Mouse (Mus musculus): ENCODE measurements at regions not wholly inside any gene's neighbourhood (a gene's known extent, or its start where the extent isn't known, plus 50 kb on each side); places are given as distances from the start of the nearest gene placed in this dataset.

- DNase-seq (ENCODE audit: low spot score in 2 of 2), result no peak
These were observed 855.2 kb upstream of the Car8 start for GRCm38 (mm10) chr4:9094076-9094475.

- DNase-seq (ENCODE audit: low spot score in 2 of 2), result no peak
These were observed 844.7 kb upstream of the Car8 start for GRCm38 (mm10) chr4:9083526-9083925.

DNA sequence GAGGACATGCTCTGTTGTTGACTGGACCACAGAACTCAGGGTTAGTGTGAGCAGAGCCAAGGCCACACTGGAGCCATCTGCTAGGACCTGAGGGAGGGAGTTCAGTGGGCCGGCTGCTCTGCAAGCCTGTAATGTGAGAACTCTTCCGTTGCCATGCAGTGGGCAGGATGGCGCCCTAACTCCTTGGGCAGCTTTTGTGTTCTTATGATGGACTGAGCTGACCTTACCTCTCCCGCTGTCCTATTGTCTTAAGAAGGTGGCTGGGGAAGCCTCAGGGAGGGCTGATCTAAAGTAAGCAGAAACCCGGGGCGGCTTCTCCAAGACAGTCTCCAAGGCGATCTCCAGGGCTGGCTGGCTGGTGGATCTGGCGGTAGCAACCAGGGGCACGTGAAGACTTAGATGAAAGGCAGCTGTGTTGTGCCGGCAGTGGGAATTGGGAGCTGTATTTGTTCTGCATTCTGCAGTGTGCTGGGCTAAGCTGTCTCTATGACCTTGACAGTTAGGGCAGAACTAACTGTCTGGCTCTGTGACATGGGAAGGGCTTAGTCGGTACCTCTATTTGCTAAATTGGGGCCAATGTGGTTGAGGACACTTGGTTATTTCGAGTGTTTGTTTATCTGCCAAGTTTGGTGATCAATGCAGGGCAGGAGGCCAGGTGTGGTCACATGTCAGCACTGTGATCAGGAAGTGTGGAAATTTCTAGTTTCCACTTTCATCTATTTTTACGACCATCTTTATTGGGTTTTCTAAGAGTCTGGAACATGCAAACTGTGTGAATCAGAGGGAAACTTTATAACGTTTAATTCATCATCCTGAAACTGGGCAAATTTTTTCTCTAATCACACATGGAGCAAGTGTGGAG lies 843.1 kb upstream of the Car8 start:
- no peak for DNase-seq (ENCODE audit: low spot score in 2 of 2)

- no peak for DNase-seq (ENCODE audit: low spot score in 2 of 2)
These were observed 842.1 kb upstream of the Car8 start for GRCm38 (mm10) chr4:9080821-9081493.

DNA sequence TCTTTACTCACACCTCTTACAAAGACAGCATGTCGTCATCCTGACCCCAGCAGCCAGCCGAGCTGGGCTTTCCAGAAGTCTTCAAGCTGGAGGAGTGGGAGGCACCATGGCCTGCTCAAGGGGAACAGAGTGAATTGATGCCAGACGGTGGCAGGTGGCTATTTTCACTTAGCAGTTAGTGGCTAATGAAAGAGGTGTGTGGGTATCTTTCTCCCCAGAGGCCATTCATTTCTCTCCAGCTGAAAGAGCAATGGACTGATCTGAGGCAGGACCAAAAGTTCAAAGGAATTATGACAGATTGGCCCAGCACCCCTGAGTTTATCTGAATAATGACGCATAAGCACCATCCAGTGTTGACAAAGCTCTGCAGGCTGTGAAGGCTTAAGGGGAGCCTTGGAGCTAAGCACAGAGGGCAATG lies 841.0 kb upstream of the Car8 start:
- no peak for DNase-seq (ENCODE audit: low spot score in 2 of 2)

DNA sequence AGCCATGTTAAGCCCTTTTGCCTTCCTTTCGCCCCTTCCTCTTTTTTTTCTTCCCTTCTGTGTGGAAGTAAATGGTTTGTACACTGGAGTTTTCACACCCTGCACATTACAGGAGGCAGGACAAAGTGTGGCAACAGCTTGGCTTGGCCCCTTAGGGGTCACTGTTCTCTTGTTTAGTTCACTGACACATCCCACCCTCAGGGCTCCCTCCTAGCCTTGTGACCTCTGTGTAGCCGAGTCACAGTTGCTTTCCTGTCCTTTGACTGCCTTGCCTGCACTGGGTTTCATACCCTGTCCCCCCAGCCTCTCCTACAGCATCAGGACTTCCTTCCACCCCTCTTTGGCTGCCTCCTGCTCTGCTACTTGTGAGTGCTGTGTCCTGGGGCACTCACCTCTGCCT lies 835.6 kb upstream of the Car8 start:
- DNase-seq (ENCODE audit: low spot score in 2 of 2), result no peak

DNA sequence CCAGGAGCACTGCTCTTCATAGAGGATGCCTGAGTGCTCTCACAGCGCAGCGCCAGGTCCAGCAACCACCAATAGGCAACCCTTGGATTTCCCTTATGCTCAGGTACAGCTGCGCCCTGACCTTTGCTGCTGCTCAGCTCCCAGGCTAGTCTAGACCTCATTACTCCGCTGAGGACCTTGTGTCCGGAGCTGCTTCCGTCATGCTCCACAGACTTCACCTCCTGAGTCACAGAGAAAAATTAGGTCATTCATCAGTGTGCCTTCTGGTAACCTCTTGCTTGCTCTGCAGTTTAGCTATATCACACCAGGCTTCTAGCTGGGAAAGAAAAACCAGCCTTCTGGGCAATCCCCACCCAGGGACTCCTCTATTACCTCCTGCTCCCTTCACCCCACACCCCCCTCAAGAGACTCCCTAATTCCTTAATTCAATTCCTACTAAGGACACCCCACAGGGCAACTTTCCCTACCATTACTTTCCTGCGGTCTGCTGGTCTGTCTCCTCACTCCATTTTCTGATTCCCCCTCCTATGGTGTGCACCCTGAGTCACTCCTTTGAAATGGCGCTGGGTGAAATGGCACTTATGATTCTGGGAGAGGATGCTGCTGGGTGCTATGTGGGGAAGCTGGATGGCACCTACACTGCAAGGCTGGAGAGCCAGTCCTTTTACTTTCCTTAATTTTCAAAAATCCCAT lies 835.0 kb upstream of the Car8 start:
- no peak for DNase-seq (ENCODE audit: low spot score in 2 of 2)

DNA sequence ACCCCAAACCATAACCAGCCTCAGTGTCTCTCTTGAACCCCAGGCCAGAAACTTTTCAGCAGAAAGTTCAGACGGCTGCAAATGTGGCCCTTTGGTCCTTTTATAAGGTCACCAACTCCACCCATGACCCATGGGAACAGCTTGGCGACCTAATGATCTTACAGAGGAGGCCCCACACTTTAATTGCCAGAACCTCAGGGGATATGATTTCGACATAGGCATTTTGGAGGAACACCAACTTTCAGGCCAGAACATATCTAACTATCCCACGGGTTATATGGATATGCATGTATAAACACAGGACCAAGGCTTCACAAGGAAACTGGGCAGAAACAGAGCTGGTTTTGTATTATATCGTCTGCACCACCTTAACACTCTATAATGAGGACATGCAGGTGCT lies 833.5 kb upstream of the Car8 start:
- DNase-seq (ENCODE audit: low spot score in 2 of 2), result no peak

- no peak for DNase-seq (ENCODE audit: low spot score in 2 of 2)
These were observed 829.0 kb upstream of the Car8 start for GRCm38 (mm10) chr4:9067874-9068273.

DNA sequence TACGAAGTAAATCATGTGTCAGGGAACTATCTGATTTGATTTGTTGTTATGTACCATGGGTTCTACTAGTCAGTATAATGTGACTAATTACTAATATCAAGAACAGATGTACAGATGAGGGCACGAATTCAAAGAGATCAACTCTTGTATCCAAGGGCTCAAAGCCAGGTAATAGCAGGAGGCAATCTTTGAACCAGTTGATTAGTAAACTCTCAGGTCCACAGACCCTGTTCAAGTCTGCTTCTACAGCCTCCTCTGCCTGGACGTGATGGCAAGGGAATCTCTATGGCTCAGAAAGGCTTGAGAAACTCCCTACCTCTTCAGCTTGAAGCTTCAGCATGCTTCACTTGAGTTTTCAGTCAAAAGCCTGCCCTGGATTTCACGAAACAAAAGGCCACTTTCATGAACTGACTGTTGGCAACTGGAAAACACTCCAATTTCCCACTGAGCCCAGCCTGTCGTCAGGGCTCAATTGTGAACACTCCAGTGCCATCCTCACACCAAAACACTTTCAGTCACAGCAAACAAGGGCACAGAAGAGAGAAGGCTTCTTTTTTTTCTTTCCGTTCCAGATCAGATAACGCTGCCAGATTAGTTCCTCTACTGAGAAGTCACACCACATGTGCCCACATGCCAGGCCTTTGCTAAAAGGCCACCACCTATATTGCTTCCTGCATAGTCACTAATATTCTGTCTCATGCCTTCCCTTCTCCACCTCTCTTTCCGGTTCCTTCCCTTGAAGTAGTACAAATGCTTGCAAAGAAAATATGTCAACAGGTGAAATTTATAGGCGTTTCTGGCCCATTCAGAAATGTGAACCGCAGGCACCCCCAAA lies 827.4 kb upstream of the Car8 start:
- DNase-seq (ENCODE audit: low spot score in 2 of 2), result no peak

DNA sequence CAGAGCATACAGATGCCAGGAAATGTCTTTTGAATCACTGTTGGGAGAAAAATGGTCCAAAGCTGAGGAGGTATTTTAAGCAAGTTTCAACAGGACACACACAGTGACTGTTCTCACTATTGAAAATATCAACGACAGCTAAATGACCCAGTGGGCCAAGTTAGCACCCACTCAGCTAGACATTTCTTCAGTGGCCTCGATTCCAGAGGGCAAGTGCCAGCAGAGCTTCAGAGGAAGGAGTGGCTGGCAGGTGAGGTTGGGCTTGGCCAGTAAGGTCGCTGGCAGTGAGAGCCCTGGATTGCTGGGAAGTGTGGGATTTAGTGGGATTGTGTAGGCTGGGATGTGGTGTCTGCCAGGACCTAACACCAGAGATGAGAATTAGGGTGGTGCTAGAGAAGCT lies 823.1 kb upstream of the Car8 start:
- no peak for DNase-seq (ENCODE audit: low spot score in 2 of 2)

- DNase-seq (ENCODE audit: low spot score in 2 of 2), result peak in 1 of 2 experiments; percentile 15
These were observed 821.4 kb upstream of the Car8 start for GRCm38 (mm10) chr4:9060221-9060620.

DNA sequence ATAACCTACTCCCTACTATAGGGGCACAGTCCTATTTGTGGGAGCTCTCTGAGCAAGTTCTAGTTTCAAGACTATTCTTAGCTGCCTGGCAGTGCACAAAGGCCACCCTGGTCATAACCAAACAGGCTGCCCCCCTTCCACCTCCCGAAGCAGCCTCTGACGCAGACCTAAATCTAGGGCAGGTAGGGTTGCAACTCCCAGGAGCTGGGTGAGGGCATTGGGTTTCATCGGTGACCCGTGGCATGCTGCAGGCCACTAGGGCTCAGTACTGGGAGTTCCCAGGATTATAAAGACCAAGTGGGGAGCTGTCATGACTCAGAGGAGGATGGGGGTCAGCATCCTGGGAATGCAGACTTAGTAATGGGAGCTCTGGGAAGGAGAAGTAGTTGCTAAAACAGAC lies 818.8 kb upstream of the Car8 start:
- peak; percentile 82 to 89 for DNase-seq (ENCODE audit: low spot score in 2 of 2)

- no peak for DNase-seq (ENCODE audit: low spot score in 2 of 2)
These were observed 818.3 kb upstream of the Car8 start for GRCm38 (mm10) chr4:9057113-9057512.

DNA sequence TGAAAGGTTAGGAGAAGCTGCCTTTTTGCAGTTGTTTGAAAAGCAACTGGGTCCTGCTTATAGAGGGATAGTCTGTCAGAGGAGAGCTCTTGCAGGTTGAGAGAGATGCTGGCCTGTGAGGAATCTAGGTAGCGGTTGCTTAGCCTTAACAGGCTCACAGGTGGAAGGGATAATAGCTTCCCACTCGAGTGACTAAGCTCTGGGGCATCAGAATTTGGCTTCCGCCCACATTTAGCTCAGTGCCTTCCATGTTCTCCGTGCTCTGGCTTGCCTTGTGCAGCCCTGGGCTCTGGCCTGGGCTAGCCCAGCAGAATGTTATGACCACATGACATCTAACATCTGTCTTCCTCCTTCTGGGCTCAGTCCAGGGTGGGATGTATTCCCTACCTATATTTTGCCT lies 817.0 kb upstream of the Car8 start:
- DNase-seq (ENCODE audit: low spot score in 2 of 2), result no peak

DNA sequence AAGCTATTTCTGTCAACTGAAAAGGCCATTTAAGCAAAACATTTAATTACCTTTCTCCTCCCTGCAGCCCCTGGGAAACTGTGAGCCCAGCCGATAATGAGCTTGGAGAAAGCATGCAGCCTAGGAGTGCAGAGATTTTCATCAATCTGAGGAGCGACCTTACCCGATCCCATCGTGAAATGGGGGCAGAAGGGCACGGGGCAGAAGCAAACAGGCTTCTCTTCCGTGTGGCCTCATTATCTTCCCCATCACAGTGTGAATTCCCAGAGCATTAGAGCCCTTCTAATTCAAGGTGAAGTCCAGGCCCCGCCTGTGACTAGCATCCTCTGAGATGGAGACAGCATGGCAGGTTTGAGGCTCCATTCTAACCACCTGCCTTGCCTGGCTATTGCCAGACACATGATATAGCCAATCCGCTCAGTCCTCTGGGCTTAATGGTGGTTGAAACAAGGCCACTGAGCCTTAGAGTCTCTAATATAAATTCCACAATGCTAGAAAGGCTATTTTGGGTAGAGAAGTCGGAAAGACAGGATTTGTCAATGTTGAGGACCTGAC lies 816.5 kb upstream of the Car8 start:
- no peak for DNase-seq (ENCODE audit: low spot score in 2 of 2)

GRCm38 (mm10) chr4:9048817-9049216 lies 810.0 kb upstream of the Car8 start:
- DNase-seq (ENCODE audit: low spot score in 2 of 2), result no peak

DNA sequence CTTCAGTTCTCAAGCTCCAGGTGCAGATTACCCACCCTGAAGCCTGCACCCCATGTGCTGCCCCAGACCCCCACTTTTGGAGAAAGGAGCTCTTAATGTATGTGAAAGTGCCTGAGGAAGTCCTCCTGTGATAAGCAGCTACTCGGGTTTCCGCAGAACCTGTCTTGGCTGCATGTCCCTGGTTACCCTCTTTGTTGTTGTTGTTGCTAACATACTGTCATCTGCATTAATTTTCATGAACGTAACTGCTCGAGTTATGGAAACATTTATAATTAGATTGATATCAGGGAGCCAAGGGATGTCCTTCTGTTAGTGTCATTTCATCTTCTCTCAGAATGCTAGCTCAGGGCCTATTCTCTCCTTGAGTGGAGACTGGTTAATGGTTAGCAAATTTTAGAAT lies 808.3 kb upstream of the Car8 start:
- no peak for DNase-seq (ENCODE audit: low spot score in 2 of 2)

DNA sequence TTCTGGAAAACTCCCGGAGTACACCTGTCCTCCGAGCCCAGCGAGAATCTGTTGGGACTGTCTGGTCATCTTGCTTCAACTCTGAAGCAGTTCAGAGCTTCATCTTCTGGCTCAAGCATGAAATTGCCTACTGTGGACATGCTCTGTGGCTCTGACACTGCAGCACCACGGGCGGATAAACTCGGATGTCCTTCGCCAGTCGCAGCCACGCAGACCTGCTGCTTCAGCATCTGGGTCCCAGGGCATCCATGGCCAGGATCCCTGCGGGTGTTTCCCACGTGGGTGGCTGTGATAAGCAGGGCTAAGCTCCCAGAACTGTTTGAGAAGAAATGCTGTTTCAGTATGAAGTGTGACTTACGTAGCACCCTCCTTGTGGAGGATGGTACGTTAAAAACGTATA lies 807.6 kb upstream of the Car8 start:
- DNase-seq (ENCODE audit: low spot score in 2 of 2), result no peak

DNA sequence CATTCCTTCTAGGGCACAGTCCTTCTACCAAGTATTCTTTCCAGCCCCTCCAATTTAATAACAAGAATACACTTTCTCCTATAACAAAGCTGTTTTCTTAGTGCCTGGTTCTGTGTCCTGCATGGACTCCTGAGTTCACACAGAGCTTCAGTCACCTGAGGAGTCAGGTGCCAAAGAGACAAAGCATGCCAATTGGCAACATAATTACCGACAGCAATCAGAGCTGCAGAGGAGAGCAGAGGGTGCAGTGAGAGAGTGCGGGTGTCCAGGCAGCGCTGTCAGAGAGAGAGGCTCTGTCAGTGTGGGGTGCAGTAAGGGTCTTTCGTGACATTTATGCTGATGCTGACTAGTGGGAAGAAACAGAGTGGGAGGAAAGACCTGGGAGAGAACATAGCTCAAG lies 807.2 kb upstream of the Car8 start:
- DNase-seq (ENCODE audit: low spot score in 2 of 2), result no peak

DNA sequence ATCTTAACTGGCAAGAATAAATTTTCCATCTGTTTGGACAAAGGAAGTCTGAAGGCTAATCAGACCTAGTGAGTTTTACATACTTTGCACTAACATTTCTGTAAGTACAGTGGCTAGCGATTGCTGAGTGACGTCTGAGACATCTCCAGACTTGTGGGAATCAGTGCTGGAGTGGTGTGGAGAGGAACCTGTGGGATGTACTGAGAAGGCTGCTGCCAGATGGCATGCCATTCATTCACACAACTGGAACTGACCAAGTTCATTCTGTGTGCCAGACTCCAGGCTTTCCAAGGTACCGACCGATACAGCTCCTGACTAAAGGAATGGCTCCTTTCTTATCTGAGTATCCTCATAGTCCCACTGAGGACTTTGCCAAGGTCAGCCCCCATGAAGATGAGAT lies 797.2 kb upstream of the Car8 start:
- DNase-seq (ENCODE audit: low spot score in 2 of 2), result no peak

Measured in gastrocnemius, adult 8-10 months (tissue).